In the genomic region with DNA sequence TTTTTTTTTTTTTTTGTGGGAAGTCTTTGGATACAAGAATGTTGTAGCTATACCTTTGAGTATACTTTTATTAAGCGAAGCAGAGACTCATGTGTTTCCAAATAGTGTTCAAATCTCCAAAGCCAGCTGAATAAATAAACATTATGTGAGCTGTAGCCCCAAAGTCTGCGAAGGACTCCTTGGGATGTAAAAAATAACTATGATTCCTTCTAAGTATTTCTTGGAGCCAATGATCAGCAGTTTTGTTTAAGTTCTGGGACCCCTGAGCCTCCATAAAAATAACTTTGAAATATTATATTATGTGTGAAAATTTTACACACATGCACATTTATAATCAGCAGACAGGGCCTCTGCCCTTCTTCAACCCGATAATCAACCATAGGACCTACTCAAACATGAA, we compare ENCODE assay signal across 18 mouse cellular contexts.
"Had no signal": no experiment of that assay in that cellular context is flagged by ENCODE, and none has a peak within 500 bp of the region (broad histone marks: within the 10 kb centered on the region; RNA-seq: fewer than 3 reads in every experiment).

No protein-coding gene starts in this region.

- H3K9me3 ChIP-seq: midbrain, embryonic 10.5 days; midbrain, embryonic 12.5 days; neural tube, embryonic 13.5 days; neural tube, embryonic 15.5 days had no signal

- DNase-seq: lung, adult 18-20 months; lung, embryonic 14.5 days; lung, postnatal 10 days; lung, postnatal 4 days; retina, postnatal 1 day; right cerebral cortex, adult 18-20 months; right cerebral cortex, postnatal 25 days; right cerebral cortex, postnatal 4 days; spleen, adult 18-20 months; thymus, adult 18-20 months; thymus, postnatal 25 days; thymus, postnatal 4 days had no signal

- H3K9ac ChIP-seq: lung, embryonic 14.5 days; midbrain, embryonic 12.5 days; neural tube, embryonic 13.5 days; neural tube, embryonic 15.5 days had no signal

- ATAC-seq: midbrain, embryonic 16.5 days had no signal

- H3K36me3 ChIP-seq: midbrain, embryonic 10.5 days; midbrain, embryonic 12.5 days; neural tube, embryonic 13.5 days; neural tube, embryonic 15.5 days had no signal

- H3K4me1 ChIP-seq: midbrain, embryonic 10.5 days; midbrain, embryonic 12.5 days had no signal

- H3K4me2 ChIP-seq: lung, embryonic 14.5 days; midbrain, embryonic 12.5 days; neural tube, embryonic 13.5 days; neural tube, embryonic 15.5 days had no signal

- H3K27ac ChIP-seq: midbrain, embryonic 10.5 days; midbrain, embryonic 12.5 days; neural tube, embryonic 13.5 days; neural tube, embryonic 15.5 days had no signal

- H3K4me3 ChIP-seq: midbrain, embryonic 10.5 days; midbrain, embryonic 12.5 days; myocyte; neural tube, embryonic 13.5 days; neural tube, embryonic 15.5 days had no signal

- H3K27me3 ChIP-seq: midbrain, embryonic 12.5 days; neural tube, embryonic 13.5 days; neural tube, embryonic 15.5 days had no signal
